Mouse (Mus musculus) left cerebral cortex, postnatal 25 days (tissue): ENCODE data around the gene Lyrm1. TPM values are rescaled to one million over a fixed set of nuclear protein-coding genes. Genes with fewer than 3 reads are reported as not detected.

Source experiments
- DNase-seq, 2 experiments: peaks; one replicate each; pipeline ENCODE4 v3.0.0; 2022; ENCODE audit warnings: low spot score in 2 of 2, mixed read lengths in 1 of 2
- intact Hi-C: fragments of 180-260 bp; cut with DNase I; formaldehyde crosslinking; loops from one replicate; pipeline ENCODE4 v1.15.1; 2025
- total RNA-seq, 2 experiments: library from RNA; stranded (reverse); gene quantifications; 2 replicates each; pipeline ENCODE4 v1.2.3; 2021

The Lyrm1 gene
- total RNA-seq, 2 experiments from 2014 or later: 11.6 to 12.1 TPM

GRCm38 (mm10) chr7:119880345-119880744 lies 15.3 kb upstream of the Lyrm1 start:
- DNase-seq: no peak
- intact Hi-C loops: no loop called here

- no peak for DNase-seq
- intact Hi-C loops: no loop called here
Measured at GRCm38 (mm10) chr7:119881229-119881628, 14.4 kb upstream of the Lyrm1 start.

GRCm38 (mm10) chr7:119887887-119888286 lies 7.8 kb upstream of the Lyrm1 start:
- intact Hi-C loops: no loop called here

GRCm38 (mm10) chr7:119892198-119892597 lies 3.5 kb upstream of the Lyrm1 start:
- intact Hi-C loops: no loop called here
- DNase-seq: no peak

More at GRCm38 (mm10) chr7:119887887-119888286, 7.8 kb upstream of the Lyrm1 start:
- no peak for DNase-seq

GRCm38 (mm10) chr7:119892742-119893141 lies 2.9 kb upstream of the Lyrm1 start:
- DNase-seq: no peak
- intact Hi-C loops: no loop called here

- DNase-seq: no peak
- intact Hi-C loops: loop anchor here (1.0 to 5.0 kb wide), 2 partner anchors 19 to 207 kb away; partner anchors contain the start of gene Tmem159
Measured at GRCm38 (mm10) chr7:119894818-119895544, 680 bp upstream of the Lyrm1 start.

GRCm38 (mm10) chr7:119897521-119898109 lies 2.0 kb downstream of the Lyrm1 start:
- DNase-seq: no peak
- intact Hi-C loops: loop anchor here (5.0 kb wide), 1 partner anchor 205 kb away; the partner anchor contains the start of gene Tmem159

GRCm38 (mm10) chr7:119898247-119898856 lies 2.7 kb downstream of the Lyrm1 start:
- DNase-seq: no peak
- intact Hi-C loops: loop anchor here (5.0 kb wide), 1 partner anchor 204 kb away; the partner anchor contains the start of gene Tmem159

GRCm38 (mm10) chr7:119899386-119900057 lies 3.9 kb downstream of the Lyrm1 start:
- no peak for DNase-seq

GRCm38 (mm10) chr7:119906523-119907215 lies 11.0 kb downstream of the Lyrm1 start:
- intact Hi-C loops: no loop called here
- no peak for DNase-seq

More at GRCm38 (mm10) chr7:119899386-119900057, 3.9 kb downstream of the Lyrm1 start:
- intact Hi-C loops: loop anchor here (5.0 kb wide), 1 partner anchor 203 kb away; the partner anchor contains the start of gene Tmem159

- DNase-seq: no peak
Measured at GRCm38 (mm10) chr7:119911727-119912126, 16.1 kb downstream of the Lyrm1 start.

GRCm38 (mm10) chr7:119920457-119920856 lies 24.8 kb downstream of the Lyrm1 start:
- DNase-seq: peak in 1 of 2 experiments; percentile 10
- intact Hi-C loops: no loop called here

More at GRCm38 (mm10) chr7:119911727-119912126, 16.1 kb downstream of the Lyrm1 start:
- intact Hi-C loops: no loop called here

- no peak for DNase-seq
- intact Hi-C loops: no loop called here
Measured at GRCm38 (mm10) chr7:119921054-119921453, 25.4 kb downstream of the Lyrm1 start.

GRCm38 (mm10) chr7:119928783-119929440 lies 33.3 kb downstream of the Lyrm1 start:
- no peak for DNase-seq
- intact Hi-C loops: no loop called here

GRCm38 (mm10) chr7:119936321-119936720 lies 40.7 kb downstream of the Lyrm1 start:
- intact Hi-C loops: no loop called here
- no peak for DNase-seq

GRCm38 (mm10) chr7:119937036-119937435 lies 41.4 kb downstream of the Lyrm1 start:
- DNase-seq: no peak
- intact Hi-C loops: no loop called here

GRCm38 (mm10) chr7:119941569-119941968 lies 45.9 kb downstream of the Lyrm1 start:
- no peak for DNase-seq
- intact Hi-C loops: no loop called here

- no peak for DNase-seq
- intact Hi-C loops: no loop called here
Measured at GRCm38 (mm10) chr7:119954047-119954446, 58.4 kb downstream of the Lyrm1 start.

GRCm38 (mm10) chr7:119957421-119957820 lies 61.8 kb downstream of the Lyrm1 start:
- intact Hi-C loops: no loop called here
- no peak for DNase-seq
